Mouse (Mus musculus): ENCODE data around the gene Vmn1r208. TPM values are rescaled to one million over a fixed set of nuclear protein-coding genes. Genes with fewer than 3 reads are reported as not detected.
"Not testable (repeated sequence)": the region's sequence is repeated elsewhere in the genome, so short reads cannot be mapped to it uniquely, and the experiment has no call there.

Vmn1r208 gene
- total RNA-seq (2021), result not detected
- long read RNA-seq, experiment 1, result 0 reads
- long read RNA-seq, experiment 2, result 0 reads

GRCm38 (mm10) chr13:22777300-22777699, at the start of gene Vmn1r208:
Gene Vmn1r208, minus strand, starts transcription at chr13:22777400.
- DNase-seq (ENCODE audit: low spot score in 2 of 2), result not testable (repeated sequence)

DNA sequence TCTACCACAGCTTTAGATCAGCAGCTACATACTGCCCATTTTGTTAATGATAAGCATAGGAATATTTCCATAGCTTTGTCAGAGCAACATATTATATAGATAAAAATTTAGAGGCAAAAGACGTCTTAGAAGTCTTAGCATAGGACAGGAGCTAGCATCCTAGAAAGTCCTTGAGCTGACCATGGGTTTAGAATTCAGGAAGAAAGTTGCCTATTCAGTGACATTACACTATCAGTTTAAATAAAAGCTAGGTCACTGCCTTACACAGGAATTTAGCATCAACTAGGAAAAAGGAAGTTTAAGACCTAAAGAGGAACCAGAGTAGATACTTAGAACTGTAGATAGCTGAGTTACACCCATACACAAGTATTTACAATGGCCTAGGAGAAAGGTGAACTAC, 44.4 kb upstream of the Vmn1r208 start:
- DNase-seq (ENCODE audit: low spot score in 2 of 2), result not testable (repeated sequence)

DNA sequence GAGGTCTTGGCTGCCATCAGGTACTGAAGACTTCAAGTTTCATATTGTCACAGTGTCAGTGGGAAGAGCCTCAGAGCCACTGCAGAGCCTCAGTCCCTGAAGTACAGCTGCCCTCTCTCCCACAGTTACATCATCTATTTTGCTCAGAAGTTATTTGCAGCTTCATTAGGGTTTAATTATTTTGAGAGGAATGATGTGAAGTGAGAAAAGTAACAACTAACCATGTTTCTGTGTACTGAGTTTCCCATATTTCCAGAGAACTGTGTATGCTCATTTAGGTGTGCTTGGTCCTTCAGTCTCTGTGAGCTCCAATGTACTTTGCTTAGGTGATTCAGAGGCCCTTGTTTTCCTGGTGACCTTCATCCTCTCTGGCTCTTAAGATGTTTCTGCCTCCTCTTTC, 32.4 kb upstream of the Vmn1r208 start, which contains the start of gene Vmn1r209:
Gene Vmn1r209, minus strand, starts transcription at position 101 of the 400 bp plus-strand sequence.
- not testable (repeated sequence) for DNase-seq (ENCODE audit: low spot score in 2 of 2)

DNA sequence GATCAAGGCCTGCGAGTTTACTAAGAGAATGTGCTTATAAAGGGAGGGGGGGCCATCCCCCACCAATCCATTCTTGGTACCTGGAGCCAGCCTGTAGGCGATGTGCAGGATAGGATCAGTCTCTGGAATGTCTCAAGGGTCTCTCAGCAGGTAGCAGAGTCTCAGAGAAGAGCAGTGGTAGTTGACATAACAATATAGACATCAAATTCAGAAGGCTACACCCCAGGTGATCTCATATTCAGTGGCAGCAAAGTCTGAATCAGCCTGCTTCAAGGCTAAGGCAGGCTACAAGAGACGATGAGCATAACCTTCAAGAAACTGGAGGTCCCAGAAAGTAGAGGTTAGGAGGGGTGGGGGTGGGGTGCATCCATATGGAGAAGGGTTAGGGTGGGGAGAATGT, 10.9 kb upstream of the Vmn1r208 start:
- DNase-seq (ENCODE audit: low spot score in 2 of 2), result not testable (repeated sequence)

DNA sequence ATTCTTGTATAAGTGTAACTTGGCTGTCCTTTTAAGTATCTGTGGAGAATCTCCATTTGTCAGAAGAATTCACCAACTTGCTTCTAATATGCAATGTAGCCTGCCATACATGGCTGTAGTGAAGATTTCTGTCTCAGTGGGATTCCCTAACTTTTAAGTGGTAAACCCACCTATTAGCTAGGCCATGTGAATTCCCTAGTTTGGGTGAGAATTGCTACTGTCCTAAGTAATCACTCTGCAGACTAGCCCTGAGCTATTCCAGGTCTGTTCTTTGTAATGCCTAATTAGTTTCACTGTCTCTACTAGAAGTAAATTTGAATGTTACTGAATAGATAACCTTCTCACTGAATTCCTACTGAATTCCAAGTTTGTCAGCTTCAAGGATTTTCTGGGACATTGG, 7.0 kb upstream of the Vmn1r208 start:
- not testable (repeated sequence) for DNase-seq (ENCODE audit: low spot score in 2 of 2)

- not testable (repeated sequence) for DNase-seq (ENCODE audit: low spot score in 2 of 2)
Measured at GRCm38 (mm10) chr13:22771592-22771991, 5.6 kb downstream of the Vmn1r208 start.

DNA sequence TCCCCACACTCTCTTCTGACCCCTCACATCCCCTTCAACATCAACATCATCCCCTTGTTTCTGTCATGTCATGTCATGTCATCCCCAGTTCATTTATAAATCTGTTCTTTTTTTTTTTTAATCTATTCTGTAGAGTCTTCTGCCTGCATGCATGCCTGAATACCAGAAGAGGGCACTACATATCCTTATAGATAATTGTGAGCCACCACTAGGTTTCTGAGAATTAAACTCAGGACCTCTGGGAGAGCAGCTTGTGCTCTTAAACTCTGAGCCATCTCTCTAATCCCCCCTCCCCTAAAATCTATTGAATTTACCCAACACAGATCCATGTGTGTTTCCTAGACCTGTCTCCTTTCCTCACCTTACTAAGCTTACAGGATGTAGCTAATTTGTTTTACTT, 29.7 kb downstream of the Vmn1r208 start:
- no peak for DNase-seq (ENCODE audit: low spot score in 2 of 2)

DNA sequence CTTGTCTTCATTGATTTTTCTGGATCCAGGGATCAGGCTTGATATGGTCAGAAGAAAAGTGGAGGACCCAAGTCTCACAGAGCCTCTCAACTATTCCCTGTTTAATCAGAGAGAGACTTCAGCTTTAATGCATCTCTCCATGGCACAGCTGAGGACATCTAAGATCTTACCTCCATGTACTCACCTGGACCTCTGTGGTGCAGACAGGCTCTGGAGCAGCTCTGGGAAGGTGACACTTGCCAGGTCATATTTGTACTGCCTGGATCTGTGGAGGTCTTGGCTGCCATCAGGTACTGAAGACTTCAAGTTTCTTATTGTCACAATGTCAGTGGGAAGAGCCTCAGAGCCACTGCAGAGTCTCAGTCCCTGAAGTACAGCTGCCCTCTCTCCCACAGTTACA, 47.7 kb downstream of the Vmn1r208 start, which contains the start of gene Vmn1r207-ps:
Gene Vmn1r207-ps, minus strand, starts transcription at position 101 of the 400 bp plus-strand sequence.
- DNase-seq (ENCODE audit: low spot score in 2 of 2), result not testable (repeated sequence)

Other genes with a start within 250 kb of the Vmn1r208 start
- not detected for gene Vmn1r204, start 224.2 kb downstream of the Vmn1r208 start, total RNA-seq (2021)
- not detected for gene Vmn1r205, start 184.4 kb downstream of the Vmn1r208 start, total RNA-seq (2021)
- not detected for gene Vmn1r206, start 153.1 kb downstream of the Vmn1r208 start, total RNA-seq (2021)
- gene Vmn1r207-ps, start 47.8 kb downstream of the Vmn1r208 start, total RNA-seq (2021), result not detected
- gene Vmn1r209, start 32.3 kb upstream of the Vmn1r208 start, total RNA-seq (2021), result not detected
- gene Vmn1r210, start 53.9 kb upstream of the Vmn1r208 start, total RNA-seq (2021), result not detected
- gene Vmn1r211, start 80.2 kb upstream of the Vmn1r208 start, total RNA-seq (2021), result not detected
- gene Vmn1r212, start 106.8 kb upstream of the Vmn1r208 start, total RNA-seq (2021), result not detected
- not detected for gene Vmn1r213, start 230.3 kb upstream of the Vmn1r208 start, total RNA-seq (2021)